Mouse (Mus musculus): ENCODE measurements around the gene Amer2. TPM values are rescaled to one million over a fixed set of nuclear protein-coding genes. Genes with fewer than 3 reads are reported as not detected.

Amer2 gene
- polyA plus RNA-seq, 1 experiment from 2014 or later, result 0.64 TPM

DNA sequence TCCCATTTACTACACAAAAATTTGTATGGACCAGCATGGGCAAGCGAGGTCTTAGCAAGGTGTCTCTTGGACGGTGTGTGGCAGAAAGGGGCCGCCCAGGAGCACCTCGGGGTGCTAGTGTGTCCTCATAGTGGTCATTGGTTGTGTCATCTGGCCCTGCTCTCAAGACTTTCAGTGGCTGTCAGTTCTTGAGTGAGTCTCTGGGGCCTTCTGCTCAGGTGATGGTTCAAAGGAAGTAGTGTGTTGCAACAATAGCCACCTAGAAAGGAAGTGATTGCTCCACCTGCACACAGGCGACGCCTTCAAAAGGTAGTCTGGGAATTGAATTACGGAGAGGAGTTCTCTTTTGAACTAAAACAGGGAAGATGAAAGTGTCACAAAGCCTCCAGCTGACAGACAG, 11.2 kb downstream of the Amer2 start:
- peaks cover 10% of the 10 kb centered on the region for H3K4me1 ChIP-seq (ENCODE audit: control insufficient read depth, insufficient read depth, low read length)
- no peak overlapping the region for H3K27ac ChIP-seq (ENCODE audit: low read length)
- H3K9me3 ChIP-seq (ENCODE audit: control insufficient read depth, low read length), result no peaks in the 10 kb centered on the region
- WGBS, result 76% methylated on average over 7 of the region's 7 CpGs
- peak; percentile 60 for ATAC-seq
- H3K4me3 ChIP-seq (ENCODE audit: low read length), result no peak overlapping the region
- H3K36me3 ChIP-seq (ENCODE audit: control insufficient read depth, insufficient read depth, low read length), result no peaks in the 10 kb centered on the region
- peaks cover 8% of the 10 kb centered on the region for H3K27me3 ChIP-seq (replicated peaks; ENCODE audit: control insufficient read depth, insufficient read depth, low read length)
- H3K4me2 ChIP-seq (ENCODE audit: low read depth, low read length), result no peak overlapping the region
- H3K9ac ChIP-seq (ENCODE audit: low read depth, low read length), result no peak overlapping the region

- no peak for ATAC-seq
- Histone ChIP-seq H3K9ac (ENCODE audit: low read depth, low read length) (no peak overlapping the region), H3K4me1 (ENCODE audit: control insufficient read depth, insufficient read depth, low read length) (peaks cover 9% of the 10 kb centered on the region), H3K4me3 (ENCODE audit: low read length) (no peak overlapping the region), H3K27ac (ENCODE audit: low read length) (no peak overlapping the region), H3K4me2 (ENCODE audit: low read depth, low read length) (no peak overlapping the region), H3K27me3 (replicated peaks; ENCODE audit: control insufficient read depth, insufficient read depth, low read length) (no peaks in the 10 kb centered on the region), H3K36me3 (ENCODE audit: control insufficient read depth, insufficient read depth, low read length) (no peaks in the 10 kb centered on the region), H3K9me3 (ENCODE audit: control insufficient read depth, low read length) (no peaks in the 10 kb centered on the region)
- WGBS, result 58% methylated on average over 6 of the region's 6 CpGs
These were observed 12.1 kb downstream of the Amer2 start for GRCm38 (mm10) chr14:60385079-60385643.

GRCm38 (mm10) chr14:60386591-60387501, 13.8 kb downstream of the Amer2 start:
- ATAC-seq, result peak; percentile 85
- H3K4me3 ChIP-seq (ENCODE audit: low read length), result no peak overlapping the region
- no peaks in the 10 kb centered on the region for H3K27me3 ChIP-seq (replicated peaks; ENCODE audit: control insufficient read depth, insufficient read depth, low read length)
- H3K36me3 ChIP-seq (ENCODE audit: control insufficient read depth, insufficient read depth, low read length), result no peaks in the 10 kb centered on the region
- H3K9ac ChIP-seq (ENCODE audit: low read depth, low read length), result no peak overlapping the region
- 61% methylated on average over 6 of the region's 6 CpGs for WGBS
- peaks cover 9% of the 10 kb centered on the region for H3K4me1 ChIP-seq (ENCODE audit: control insufficient read depth, insufficient read depth, low read length)
- no peak overlapping the region for H3K27ac ChIP-seq (ENCODE audit: low read length)
- no peaks in the 10 kb centered on the region for H3K9me3 ChIP-seq (ENCODE audit: control insufficient read depth, low read length)
- no peak overlapping the region for H3K4me2 ChIP-seq (ENCODE audit: low read depth, low read length)

DNA sequence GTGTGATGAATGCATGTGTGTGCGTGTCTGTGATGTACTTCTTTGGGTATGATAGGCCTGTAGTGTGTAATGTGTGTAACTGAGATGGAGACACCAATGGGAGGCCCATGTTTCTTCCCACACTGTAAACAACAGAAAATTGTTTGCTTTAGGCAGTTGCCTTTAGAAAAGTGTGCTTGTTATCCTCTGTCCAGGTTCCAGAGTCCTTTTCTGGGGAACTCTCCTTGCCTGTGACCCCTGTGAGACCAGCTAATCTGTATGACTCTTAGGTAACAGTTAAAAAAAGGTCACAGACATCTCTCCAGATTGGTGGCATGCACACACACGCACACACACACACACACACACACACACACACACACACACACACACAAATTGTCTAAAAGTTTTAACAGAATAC, 15.3 kb downstream of the Amer2 start:
- Histone ChIP-seq H3K4me1 (ENCODE audit: control insufficient read depth, insufficient read depth, low read length) (peaks cover 9% of the 10 kb centered on the region), H3K4me3 (ENCODE audit: low read length) (no peak overlapping the region), H3K9ac (ENCODE audit: low read depth, low read length) (no peak overlapping the region), H3K27ac (ENCODE audit: low read length) (no peak overlapping the region), H3K9me3 (ENCODE audit: control insufficient read depth, low read length) (no peaks in the 10 kb centered on the region), H3K4me2 (ENCODE audit: low read depth, low read length) (no peak overlapping the region), H3K36me3 (ENCODE audit: control insufficient read depth, insufficient read depth, low read length) (no peaks in the 10 kb centered on the region), H3K27me3 (replicated peaks; ENCODE audit: control insufficient read depth, insufficient read depth, low read length) (no peaks in the 10 kb centered on the region)
- ATAC-seq, result no peak
- WGBS, result 87% methylated on average over 2 of the region's 2 CpGs

DNA sequence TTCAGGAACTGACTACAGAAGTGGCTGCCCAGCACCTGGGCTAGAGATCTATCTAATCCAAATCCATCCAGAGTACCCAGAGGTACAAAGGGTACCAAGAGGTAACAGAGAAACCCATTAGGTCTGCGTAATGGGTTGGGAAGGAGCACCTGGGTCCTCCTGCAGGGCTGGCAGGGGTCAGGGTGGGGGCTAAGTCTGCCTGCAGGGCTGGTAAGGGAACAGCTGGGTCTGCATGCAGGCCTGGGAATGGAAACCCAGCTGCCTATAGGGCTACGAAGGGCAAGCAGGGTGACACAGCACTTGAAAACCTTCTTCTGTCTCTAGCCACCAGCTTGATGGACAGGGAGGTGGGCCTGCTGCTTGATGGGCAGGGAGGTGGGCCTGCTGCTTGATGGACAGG, 19.1 kb downstream of the Amer2 start:
- Histone ChIP-seq H3K27ac (ENCODE audit: low read length) (no peak overlapping the region), H3K9ac (ENCODE audit: low read depth, low read length) (no peak overlapping the region), H3K36me3 (ENCODE audit: control insufficient read depth, insufficient read depth, low read length) (no peaks in the 10 kb centered on the region), H3K9me3 (ENCODE audit: control insufficient read depth, low read length) (no peaks in the 10 kb centered on the region), H3K4me3 (ENCODE audit: low read length) (no peak overlapping the region), H3K27me3 (replicated peaks; ENCODE audit: control insufficient read depth, insufficient read depth, low read length) (no peaks in the 10 kb centered on the region), H3K4me2 (ENCODE audit: low read depth, low read length) (no peak overlapping the region), H3K4me1 (ENCODE audit: control insufficient read depth, insufficient read depth, low read length) (peaks cover 3% of the 10 kb centered on the region; the same call in 1 of the 2 replicates)
- WGBS, result 70% methylated on average over 2 of the region's 2 CpGs
- ATAC-seq, result no peak

DNA sequence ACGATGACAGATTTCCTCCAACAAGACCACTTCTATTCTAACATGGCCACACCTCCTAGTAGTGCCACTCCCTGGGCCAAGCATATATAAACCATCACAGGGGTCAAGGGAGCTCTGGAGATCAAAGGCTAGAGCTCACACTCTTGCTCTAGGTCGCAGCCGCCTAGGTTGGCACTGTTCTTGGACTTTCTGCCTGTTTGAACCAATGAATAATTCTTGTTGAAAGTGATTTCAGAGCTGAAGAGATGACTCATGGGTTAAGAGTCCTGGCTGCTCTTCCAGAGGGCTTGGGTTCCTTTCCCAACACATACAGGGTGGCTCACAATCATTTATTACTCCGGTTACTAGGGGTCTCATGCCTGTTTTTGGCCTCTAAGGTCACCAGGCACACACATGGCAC, 24.3 kb downstream of the Amer2 start:
- H3K4me2 ChIP-seq (ENCODE audit: low read depth, low read length), result no peak overlapping the region
- H3K27ac ChIP-seq (ENCODE audit: low read length), result no peak overlapping the region
- no peak for ATAC-seq
- H3K27me3 ChIP-seq (replicated peaks; ENCODE audit: control insufficient read depth, insufficient read depth, low read length), result no peaks in the 10 kb centered on the region
- WGBS, result 78% methylated on average over 4 of the region's 4 CpGs
- H3K36me3 ChIP-seq (ENCODE audit: control insufficient read depth, insufficient read depth, low read length), result no peaks in the 10 kb centered on the region
- no peaks in the 10 kb centered on the region for H3K9me3 ChIP-seq (ENCODE audit: control insufficient read depth, low read length)
- H3K4me1 ChIP-seq (ENCODE audit: control insufficient read depth, insufficient read depth, low read length), result no peaks in the 10 kb centered on the region
- no peak overlapping the region for H3K4me3 ChIP-seq (ENCODE audit: low read length)
- no peak overlapping the region for H3K9ac ChIP-seq (ENCODE audit: low read depth, low read length)

GRCm38 (mm10) chr14:60398861-60399260, 25.8 kb downstream of the Amer2 start:
- Histone ChIP-seq H3K27ac (ENCODE audit: low read length) (no peak overlapping the region), H3K9me3 (ENCODE audit: control insufficient read depth, low read length) (no peaks in the 10 kb centered on the region), H3K36me3 (ENCODE audit: control insufficient read depth, insufficient read depth, low read length) (no peaks in the 10 kb centered on the region), H3K4me2 (ENCODE audit: low read depth, low read length) (no peak overlapping the region), H3K9ac (ENCODE audit: low read depth, low read length) (no peak overlapping the region), H3K4me3 (ENCODE audit: low read length) (no peak overlapping the region), H3K27me3 (replicated peaks; ENCODE audit: control insufficient read depth, insufficient read depth, low read length) (no peaks in the 10 kb centered on the region), H3K4me1 (ENCODE audit: control insufficient read depth, insufficient read depth, low read length) (no peaks in the 10 kb centered on the region)
- WGBS, result 40% methylated on average over 7 of the region's 7 CpGs
- no peak for ATAC-seq

- Histone ChIP-seq H3K9me3 (ENCODE audit: control insufficient read depth, low read length) (no peaks in the 10 kb centered on the region), H3K9ac (ENCODE audit: low read depth, low read length) (no peak overlapping the region), H3K4me1 (ENCODE audit: control insufficient read depth, insufficient read depth, low read length) (no peaks in the 10 kb centered on the region), H3K27me3 (replicated peaks; ENCODE audit: control insufficient read depth, insufficient read depth, low read length) (no peaks in the 10 kb centered on the region), H3K4me3 (ENCODE audit: low read length) (no peak overlapping the region), H3K27ac (ENCODE audit: low read length) (no peak overlapping the region), H3K36me3 (ENCODE audit: control insufficient read depth, insufficient read depth, low read length) (no peaks in the 10 kb centered on the region), H3K4me2 (ENCODE audit: low read depth, low read length) (no peak overlapping the region)
- ATAC-seq, result no peak
- WGBS, result 69% methylated on average over 2 of the region's 2 CpGs
These were observed 30.2 kb downstream of the Amer2 start for GRCm38 (mm10) chr14:60403228-60403627.

- H3K9ac ChIP-seq (ENCODE audit: low read depth, low read length), result no peak overlapping the region
- H3K9me3 ChIP-seq (ENCODE audit: control insufficient read depth, low read length), result no peaks in the 10 kb centered on the region
- no peak overlapping the region for H3K4me3 ChIP-seq (ENCODE audit: low read length)
- no peaks in the 10 kb centered on the region for H3K36me3 ChIP-seq (ENCODE audit: control insufficient read depth, insufficient read depth, low read length)
- no peak overlapping the region for H3K27ac ChIP-seq (ENCODE audit: low read length)
- no peak overlapping the region for H3K4me2 ChIP-seq (ENCODE audit: low read depth, low read length)
- no peaks in the 10 kb centered on the region for H3K27me3 ChIP-seq (replicated peaks; ENCODE audit: control insufficient read depth, insufficient read depth, low read length)
- WGBS, result 82% methylated on average over 2 of the region's 2 CpGs
- H3K4me1 ChIP-seq (ENCODE audit: control insufficient read depth, insufficient read depth, low read length), result peaks cover 6% of the 10 kb centered on the region
- no peak for ATAC-seq
These were observed 32.8 kb downstream of the Amer2 start for GRCm38 (mm10) chr14:60405829-60406228.
